Mouse (Mus musculus): ENCODE results near the gene Pi4ka. TPM values are rescaled to one million over a fixed set of nuclear protein-coding genes. Genes with fewer than 3 reads are reported as not detected.

Pi4ka gene
- polyA plus RNA-seq, 1 experiment from 2014 or later = 23.1 TPM

DNA sequence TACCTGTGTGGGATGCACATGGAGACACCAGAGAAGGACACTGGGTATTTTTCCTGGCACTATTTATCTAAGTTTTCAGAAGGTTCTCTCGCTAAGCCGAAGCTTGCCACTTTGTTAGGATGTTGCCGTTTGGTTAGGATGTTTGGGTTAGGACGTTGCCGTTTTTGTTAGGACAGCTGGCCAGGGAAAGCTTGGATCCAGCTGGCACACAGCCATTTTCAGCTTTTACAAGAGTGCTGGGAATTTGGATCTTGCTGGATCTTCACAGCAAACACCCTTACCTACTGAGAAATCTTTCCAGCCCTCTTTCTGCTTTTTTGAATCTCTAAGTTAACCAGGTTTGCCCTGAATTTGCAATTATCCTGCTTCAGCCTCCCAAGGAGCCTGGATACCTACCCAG, 84.6 kb downstream of the Pi4ka start:
- no peak for ATAC-seq
- Histone ChIP-seq H3K27me3 (replicated peaks; ENCODE audit: control insufficient read depth, insufficient read depth, low read length) (no peaks in the 10 kb centered on the region), H3K4me2 (ENCODE audit: low read depth, low read length) (no peak overlapping the region), H3K9me3 (ENCODE audit: control insufficient read depth, low read length) (no peaks in the 10 kb centered on the region), H3K27ac (ENCODE audit: low read length) (no peak overlapping the region), H3K9ac (ENCODE audit: low read depth, low read length) (no peak overlapping the region), H3K4me1 (ENCODE audit: control insufficient read depth, insufficient read depth, low read length) (no peaks in the 10 kb centered on the region), H3K36me3 (ENCODE audit: control insufficient read depth, insufficient read depth, low read length) (peaks cover 8% of the 10 kb centered on the region), H3K4me3 (ENCODE audit: low read length) (no peak overlapping the region)
- 61% methylated on average over 5 of the region's 5 CpGs for WGBS

DNA sequence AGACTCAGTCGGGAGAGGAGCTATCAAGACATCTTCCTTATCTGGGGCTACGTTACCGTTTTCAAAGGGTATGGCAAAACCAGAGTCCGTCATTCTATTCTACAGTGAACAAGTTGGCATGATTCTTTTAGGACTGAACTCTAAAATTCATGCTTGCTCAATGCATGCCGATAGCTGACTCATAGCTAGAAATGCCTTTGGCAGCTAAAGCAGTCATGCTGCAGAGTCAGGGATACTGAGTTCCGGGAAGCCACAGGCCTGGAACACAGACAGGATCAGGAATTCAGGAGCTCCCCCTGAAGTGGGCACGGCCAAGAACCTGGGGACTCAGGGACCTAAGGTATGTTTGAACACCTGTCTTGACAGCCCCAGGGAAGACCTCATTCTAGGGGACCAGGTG, 89.6 kb downstream of the Pi4ka start:
- Histone ChIP-seq H3K9ac (ENCODE audit: low read depth, low read length) (no peak overlapping the region), H3K4me2 (ENCODE audit: low read depth, low read length) (no peak overlapping the region), H3K4me1 (ENCODE audit: control insufficient read depth, insufficient read depth, low read length) (no peaks in the 10 kb centered on the region), H3K27me3 (replicated peaks; ENCODE audit: control insufficient read depth, insufficient read depth, low read length) (no peaks in the 10 kb centered on the region), H3K36me3 (ENCODE audit: control insufficient read depth, insufficient read depth, low read length) (peaks cover 8% of the 10 kb centered on the region), H3K27ac (ENCODE audit: low read length) (no peak overlapping the region), H3K9me3 (ENCODE audit: control insufficient read depth, low read length) (no peaks in the 10 kb centered on the region), H3K4me3 (ENCODE audit: low read length) (no peak overlapping the region)
- 93% methylated on average over 7 of the region's 7 CpGs for WGBS
- ATAC-seq = no peak

DNA sequence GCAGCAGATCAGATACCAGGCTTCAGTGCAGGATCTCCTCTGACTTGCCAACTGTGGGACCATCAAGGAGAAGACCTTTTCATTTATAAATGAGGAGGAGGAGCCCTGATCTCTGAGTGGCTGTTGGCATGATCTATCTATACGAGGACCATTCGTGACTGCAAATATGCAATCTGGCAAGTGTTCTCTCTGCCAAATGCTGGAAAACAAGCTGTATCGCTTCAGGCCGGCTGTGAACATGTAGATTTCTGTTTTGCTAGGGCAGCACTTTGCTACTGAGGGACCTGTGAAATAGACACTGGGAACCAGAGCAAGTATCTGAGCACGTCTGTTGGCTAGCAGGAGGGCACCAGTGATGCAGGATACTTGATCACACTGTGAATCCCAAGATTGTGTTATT, 93.6 kb downstream of the Pi4ka start:
- H3K4me1 ChIP-seq (ENCODE audit: control insufficient read depth, insufficient read depth, low read length) = no peaks in the 10 kb centered on the region
- H3K9ac ChIP-seq (ENCODE audit: low read depth, low read length) = no peak overlapping the region
- WGBS = 91% methylated on average over 5 of the region's 5 CpGs
- peaks cover 9% of the 10 kb centered on the region for H3K36me3 ChIP-seq (ENCODE audit: control insufficient read depth, insufficient read depth, low read length)
- no peak overlapping the region for H3K27ac ChIP-seq (ENCODE audit: low read length)
- ATAC-seq = no peak
- no peaks in the 10 kb centered on the region for H3K27me3 ChIP-seq (replicated peaks; ENCODE audit: control insufficient read depth, insufficient read depth, low read length)
- no peak overlapping the region for H3K4me2 ChIP-seq (ENCODE audit: low read depth, low read length)
- no peaks in the 10 kb centered on the region for H3K9me3 ChIP-seq (ENCODE audit: control insufficient read depth, low read length)
- no peak overlapping the region for H3K4me3 ChIP-seq (ENCODE audit: low read length)

DNA sequence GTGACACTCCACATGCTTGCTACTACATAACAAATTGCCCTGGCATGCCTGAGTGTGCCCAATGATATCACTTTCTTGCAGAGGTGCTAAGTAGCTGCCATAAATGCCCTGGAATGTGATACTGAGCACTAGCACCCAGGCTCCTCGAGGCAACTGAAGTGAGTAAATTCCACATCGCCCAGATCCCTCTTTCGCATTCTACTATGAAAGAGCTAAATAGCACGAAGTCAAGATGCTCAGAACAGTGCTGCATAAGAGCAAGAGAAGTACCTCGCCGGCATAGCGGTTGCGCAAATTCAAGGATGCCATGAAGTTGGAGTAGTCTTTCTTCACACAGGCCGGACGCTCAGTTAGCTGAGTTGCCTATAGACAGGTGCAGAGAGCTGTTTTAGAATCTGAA, 97.1 kb downstream of the Pi4ka start:
- Histone ChIP-seq H3K27me3 (replicated peaks; ENCODE audit: control insufficient read depth, insufficient read depth, low read length) (no peaks in the 10 kb centered on the region), H3K27ac (ENCODE audit: low read length) (no peak overlapping the region), H3K36me3 (ENCODE audit: control insufficient read depth, insufficient read depth, low read length) (peaks cover 3% of the 10 kb centered on the region; the same call in 1 of the 2 replicates), H3K4me3 (ENCODE audit: low read length) (no peak overlapping the region), H3K9me3 (ENCODE audit: control insufficient read depth, low read length) (no peaks in the 10 kb centered on the region), H3K4me2 (ENCODE audit: low read depth, low read length) (no peak overlapping the region), H3K4me1 (ENCODE audit: control insufficient read depth, insufficient read depth, low read length) (no peaks in the 10 kb centered on the region), H3K9ac (ENCODE audit: low read depth, low read length) (no peak overlapping the region)
- WGBS = 91% methylated on average over 10 of the region's 10 CpGs
- ATAC-seq = no peak

DNA sequence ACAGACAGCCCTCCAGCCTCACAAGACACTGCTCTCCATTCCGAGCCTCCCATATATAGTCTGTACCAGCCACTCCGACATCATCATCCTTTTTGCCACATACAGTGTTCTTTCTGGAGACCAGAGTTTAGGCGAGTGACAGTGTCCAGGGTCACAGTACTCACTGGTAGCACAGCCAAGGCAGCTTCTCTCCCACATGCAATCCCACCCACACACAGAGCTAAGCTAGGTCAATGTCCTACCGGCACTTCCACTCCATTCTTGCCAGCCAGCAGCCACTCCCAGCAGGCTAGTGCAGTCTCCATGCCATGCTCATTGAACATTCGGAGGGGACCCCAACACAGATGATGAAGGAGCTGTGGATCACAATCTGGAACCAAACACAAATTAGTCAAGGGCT, 98.7 kb downstream of the Pi4ka start:
- Histone ChIP-seq H3K4me1 (ENCODE audit: control insufficient read depth, insufficient read depth, low read length) (no peaks in the 10 kb centered on the region), H3K4me2 (ENCODE audit: low read depth, low read length) (no peak overlapping the region), H3K36me3 (ENCODE audit: control insufficient read depth, insufficient read depth, low read length) (peaks cover 3% of the 10 kb centered on the region; the same call in 1 of the 2 replicates), H3K27ac (ENCODE audit: low read length) (no peak overlapping the region), H3K9ac (ENCODE audit: low read depth, low read length) (no peak overlapping the region), H3K4me3 (ENCODE audit: low read length) (no peak overlapping the region), H3K27me3 (replicated peaks; ENCODE audit: control insufficient read depth, insufficient read depth, low read length) (no peaks in the 10 kb centered on the region), H3K9me3 (ENCODE audit: control insufficient read depth, low read length) (no peaks in the 10 kb centered on the region)
- ATAC-seq = no peak
- 96% methylated on average over 5 of the region's 5 CpGs for WGBS

DNA sequence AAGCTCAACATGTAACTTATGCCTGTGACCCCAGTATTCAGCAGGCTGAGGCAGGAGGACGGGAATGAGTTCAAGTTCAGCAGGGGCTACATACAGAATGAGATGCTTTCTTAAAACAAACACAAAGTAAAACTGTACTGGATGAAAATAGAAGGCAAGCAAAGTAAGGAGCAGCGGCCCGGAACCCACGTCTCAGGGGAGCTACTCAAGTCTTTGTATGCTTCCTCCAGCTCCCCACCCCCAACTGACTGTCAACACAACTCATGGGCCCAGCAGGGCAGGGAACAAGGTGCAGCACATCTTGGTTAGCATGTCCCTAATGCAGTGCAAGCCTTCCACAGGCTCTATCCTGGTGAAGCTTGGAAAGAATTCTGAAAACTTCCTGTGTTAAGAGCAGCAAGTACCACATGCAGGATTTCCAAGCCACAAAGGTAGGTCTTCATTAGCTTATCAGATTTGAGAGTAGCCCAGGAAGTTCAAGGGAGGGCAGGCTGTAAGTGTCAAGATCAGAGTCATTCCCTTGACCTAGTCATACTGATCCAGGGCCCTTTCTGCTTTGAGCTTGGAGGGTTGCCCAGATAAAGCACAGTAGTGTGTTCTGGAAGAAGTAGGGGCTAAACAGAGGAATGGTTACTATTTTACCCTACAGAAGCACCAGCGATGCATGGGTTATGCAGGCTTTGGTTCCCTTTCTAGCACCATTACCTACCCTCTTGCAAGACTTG, 102.4 kb downstream of the Pi4ka start:
- H3K36me3 ChIP-seq (ENCODE audit: control insufficient read depth, insufficient read depth, low read length) = 0 out of 2 replicates have a peak, but pooled peaks cover 2% of the 10 kb centered on the region
- no peak overlapping the region for H3K4me2 ChIP-seq (ENCODE audit: low read depth, low read length)
- H3K4me1 ChIP-seq (ENCODE audit: control insufficient read depth, insufficient read depth, low read length) = no peaks in the 10 kb centered on the region
- no peak overlapping the region for H3K9ac ChIP-seq (ENCODE audit: low read depth, low read length)
- 85% methylated on average over 5 of the region's 5 CpGs for WGBS
- H3K27me3 ChIP-seq (replicated peaks; ENCODE audit: control insufficient read depth, insufficient read depth, low read length) = no peaks in the 10 kb centered on the region
- no peak overlapping the region for H3K4me3 ChIP-seq (ENCODE audit: low read length)
- H3K9me3 ChIP-seq (ENCODE audit: control insufficient read depth, low read length) = no peaks in the 10 kb centered on the region
- no peak for ATAC-seq
- no peak overlapping the region for H3K27ac ChIP-seq (ENCODE audit: low read length)

DNA sequence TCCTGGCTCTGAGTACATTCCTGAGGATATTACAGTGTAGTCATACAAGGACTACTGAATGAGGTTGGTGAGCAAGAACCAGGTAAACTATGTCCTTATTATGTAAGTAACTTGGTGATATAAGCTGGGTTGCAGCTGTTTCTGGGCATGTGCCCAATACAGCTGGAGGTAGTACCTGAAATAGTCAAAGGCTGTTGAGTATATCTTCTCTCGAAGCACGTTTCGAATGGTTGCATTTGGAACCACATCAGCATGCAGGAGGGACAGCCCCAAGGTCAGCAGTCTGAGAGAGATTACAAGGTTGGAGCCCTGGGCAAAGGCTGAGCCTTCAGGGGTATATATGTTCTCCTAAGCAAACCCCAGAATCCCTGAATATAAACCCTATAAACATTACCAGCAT, 105.3 kb downstream of the Pi4ka start:
- WGBS = 94% methylated on average over 3 of the region's 3 CpGs
- H3K9ac ChIP-seq (ENCODE audit: low read depth, low read length) = no peak overlapping the region

DNA sequence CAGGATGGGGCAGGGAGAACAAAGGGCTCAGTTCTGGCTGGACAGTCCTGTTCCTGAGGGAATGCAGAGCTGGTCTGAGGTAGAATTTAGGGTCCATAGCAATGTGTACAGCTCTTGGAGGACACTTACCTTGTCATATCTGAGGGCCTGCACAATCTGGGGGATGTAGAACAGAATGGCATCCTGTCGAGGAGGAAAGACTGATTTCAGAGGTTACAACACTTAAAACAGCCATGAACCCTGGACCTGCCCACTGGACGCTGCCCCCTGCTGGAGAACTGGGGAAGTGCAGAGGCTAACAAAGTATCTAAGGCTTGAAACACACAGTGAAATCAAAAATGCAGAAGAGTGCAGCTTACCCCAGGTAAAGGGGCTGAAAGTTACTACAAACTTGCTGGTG, 113.4 kb downstream of the Pi4ka start:
- Histone ChIP-seq H3K4me3 (ENCODE audit: low read length) (no peak overlapping the region), H3K27ac (ENCODE audit: low read length) (no peak overlapping the region), H3K9me3 (ENCODE audit: control insufficient read depth, low read length) (no peaks in the 10 kb centered on the region), H3K4me1 (ENCODE audit: control insufficient read depth, insufficient read depth, low read length) (no peaks in the 10 kb centered on the region), H3K9ac (ENCODE audit: low read depth, low read length) (no peak overlapping the region), H3K36me3 (ENCODE audit: control insufficient read depth, insufficient read depth, low read length) (no peaks in the 10 kb centered on the region), H3K4me2 (ENCODE audit: low read depth, low read length) (no peak overlapping the region), H3K27me3 (replicated peaks; ENCODE audit: control insufficient read depth, insufficient read depth, low read length) (no peaks in the 10 kb centered on the region)
- ATAC-seq = no peak
- 1% methylated on average over 2 of the region's 2 CpGs for WGBS

More for the DNA sequence above, 105.3 kb downstream of the Pi4ka start:
- no peaks in the 10 kb centered on the region for H3K36me3 ChIP-seq (ENCODE audit: control insufficient read depth, insufficient read depth, low read length)
- H3K9me3 ChIP-seq (ENCODE audit: control insufficient read depth, low read length) = no peaks in the 10 kb centered on the region
- no peak overlapping the region for H3K4me3 ChIP-seq (ENCODE audit: low read length)
- ATAC-seq = no peak
- no peaks in the 10 kb centered on the region for H3K4me1 ChIP-seq (ENCODE audit: control insufficient read depth, insufficient read depth, low read length)
- no peaks in the 10 kb centered on the region for H3K27me3 ChIP-seq (replicated peaks; ENCODE audit: control insufficient read depth, insufficient read depth, low read length)
- no peak overlapping the region for H3K4me2 ChIP-seq (ENCODE audit: low read depth, low read length)
- H3K27ac ChIP-seq (ENCODE audit: low read length) = no peak overlapping the region

DNA sequence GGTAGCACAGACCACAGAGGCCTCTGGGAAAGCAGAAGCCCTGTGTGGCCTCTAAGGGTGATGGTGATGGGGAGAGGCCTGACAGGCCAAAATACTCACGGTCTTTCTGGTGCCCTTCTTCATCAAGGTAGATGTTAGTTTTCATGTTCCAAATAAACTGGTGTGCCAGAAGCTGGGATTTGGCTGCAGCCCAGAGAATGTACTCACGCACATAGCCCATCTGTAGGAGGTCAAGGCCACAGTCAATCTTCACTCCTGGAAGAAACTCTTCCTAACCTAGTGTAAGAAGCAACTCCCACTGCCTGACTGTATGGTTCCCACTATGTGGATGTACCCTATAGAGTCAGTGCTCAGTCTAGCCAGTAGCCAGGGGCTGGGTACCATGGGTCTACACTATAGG, 115.1 kb downstream of the Pi4ka start:
- Histone ChIP-seq H3K4me2 (ENCODE audit: low read depth, low read length) (no peak overlapping the region), H3K36me3 (ENCODE audit: control insufficient read depth, insufficient read depth, low read length) (no peaks in the 10 kb centered on the region)

DNA sequence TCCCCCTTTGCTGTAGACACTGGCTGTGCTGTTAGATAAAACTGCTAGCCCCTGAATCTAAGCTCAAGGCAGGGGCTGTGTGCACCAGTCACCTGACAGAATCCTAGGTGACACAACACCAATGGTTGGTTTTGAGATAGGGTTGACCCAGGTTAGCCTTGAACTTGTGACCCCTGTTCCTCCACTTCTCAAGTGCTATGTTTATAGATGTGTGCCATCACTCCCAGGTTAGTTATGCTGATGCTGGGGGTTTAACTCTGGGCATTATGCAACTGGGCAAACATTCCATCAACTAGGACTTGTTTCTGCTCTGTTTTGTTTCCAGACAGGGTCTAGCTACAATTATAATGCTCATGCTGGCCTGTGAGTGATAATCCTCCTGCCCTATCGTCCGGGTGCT, 119.0 kb downstream of the Pi4ka start:
- H3K9ac ChIP-seq (ENCODE audit: low read depth, low read length) = no peak overlapping the region
- no peaks in the 10 kb centered on the region for H3K9me3 ChIP-seq (ENCODE audit: control insufficient read depth, low read length)
- H3K4me3 ChIP-seq (ENCODE audit: low read length) = no peak overlapping the region
- no peak overlapping the region for H3K4me2 ChIP-seq (ENCODE audit: low read depth, low read length)
- WGBS = 74% methylated on average over 2 of the region's 2 CpGs
- no peak overlapping the region for H3K27ac ChIP-seq (ENCODE audit: low read length)
- H3K36me3 ChIP-seq (ENCODE audit: control insufficient read depth, insufficient read depth, low read length) = peaks cover 3% of the 10 kb centered on the region; the same call in 1 of the 2 replicates
- no peak for ATAC-seq
- no peaks in the 10 kb centered on the region for H3K27me3 ChIP-seq (replicated peaks; ENCODE audit: control insufficient read depth, insufficient read depth, low read length)
- H3K4me1 ChIP-seq (ENCODE audit: control insufficient read depth, insufficient read depth, low read length) = no peaks in the 10 kb centered on the region

More for the DNA sequence above, 115.1 kb downstream of the Pi4ka start:
- H3K9ac ChIP-seq (ENCODE audit: low read depth, low read length) = no peak overlapping the region
- H3K9me3 ChIP-seq (ENCODE audit: control insufficient read depth, low read length) = no peaks in the 10 kb centered on the region
- no peaks in the 10 kb centered on the region for H3K4me1 ChIP-seq (ENCODE audit: control insufficient read depth, insufficient read depth, low read length)
- H3K27ac ChIP-seq (ENCODE audit: low read length) = no peak overlapping the region
- 78% methylated on average over 2 of the region's 2 CpGs for WGBS
- no peak overlapping the region for H3K4me3 ChIP-seq (ENCODE audit: low read length)
- no peaks in the 10 kb centered on the region for H3K27me3 ChIP-seq (replicated peaks; ENCODE audit: control insufficient read depth, insufficient read depth, low read length)
- ATAC-seq = no peak
